Mouse (Mus musculus) hindbrain, embryonic 11.5 days (tissue): Measurements from ENCODE around the gene Hoxa9. TPM values are rescaled to one million over a fixed set of nuclear protein-coding genes. Genes with fewer than 3 reads are reported as not detected.

ENCODE experiments used
- ATAC-seq: fragments of 200-750 bp; cut with Nextera tagmentation; 2 replicates; pipeline ENCODE4 v1.8.0; 2017; ENCODE audit warnings: mild to moderate bottlenecking, moderate TSS enrichment, moderate library complexity; ENCODE audit not compliant: low FRiP score
- DNase-seq: peaks from one replicate; pipeline ENCODE4 v3.0.0-alpha.2; 2015; ENCODE audit warnings: low spot score
- H3K27ac ChIP-seq: fragments of 300-500 bp; sonication (generic); 2 replicates; pipeline ENCODE4 v1.5.1; 2014; ENCODE audit warnings: mild to moderate bottlenecking, low read depth, low read length
- H3K27me3 ChIP-seq: fragments of 300-500 bp; sonication (generic); 2 replicates; pipeline ENCODE4 v1.6.1; 2014; ENCODE audit warnings: mild to moderate bottlenecking, low read length, moderate library complexity, mixed read lengths; ENCODE audit not compliant: control insufficient read depth, insufficient read depth
- H3K36me3 ChIP-seq: fragments of 300-500 bp; sonication (generic); 2 replicates; pipeline ENCODE4 v1.6.1; 2014; ENCODE audit warnings: mild to moderate bottlenecking, low read length, moderate library complexity, mixed read lengths; ENCODE audit not compliant: control insufficient read depth, insufficient read depth
- H3K4me1 ChIP-seq: fragments of 300-500 bp; sonication (generic); replicated peaks from 2 replicates; pipeline ENCODE4 v1.6.1; 2014; ENCODE audit warnings: low read length, mixed read lengths; ENCODE audit not compliant: control insufficient read depth, insufficient read depth
- H3K4me2 ChIP-seq: fragments of 300-500 bp; sonication (generic); replicated peaks from 2 replicates; pipeline ENCODE4 v1.6.1; 2014; ENCODE audit warnings: mild to moderate bottlenecking, low read depth, low read length
- H3K4me3 ChIP-seq: fragments of 300-500 bp; sonication (generic); 2 replicates; pipeline ENCODE4 v1.5.1; 2014; ENCODE audit warnings: low read depth, low read length
- H3K9ac ChIP-seq: fragments of 300-500 bp; sonication (generic); 2 replicates; pipeline ENCODE4 v1.6.1; 2014; ENCODE audit warnings: low read depth, low read length
- H3K9me3 ChIP-seq: fragments of 300-500 bp; sonication (generic); 2 replicates; pipeline ENCODE4 v1.6.1; 2016; ENCODE audit warnings: low read length; ENCODE audit not compliant: control insufficient read depth
- WGBS: fragments of 180-500 bp; shearing (Covaris S2); extraction: QIAGEN DNeasy Blood & Tissue Kit; methylation state at CpG from one replicate; pipeline ENCODE4 v1.1.7; 2014; 5-methylcytosine and 5-hydroxymethylcytosine counted together
- polyA plus RNA-seq: library from polyadenylated mRNA; unstranded; fragments of >200 nt; fragmentation: Nextera tagmentation; extraction: Ambion mirVana; gene quantifications from 2 replicates; pipeline ENCODE4 v1.2.1, GENCODE M21; 2014

Gene Hoxa9
- polyA plus RNA-seq, 1 experiment from 2014 or later: 0.25 TPM

GRCm38 (mm10) chr6:52229558-52230416 lies 1.1 kb downstream of the Hoxa9 start:
- H3K4me2 ChIP-seq: no peak overlapping the region
- no peak overlapping the region for H3K27ac ChIP-seq
- H3K9me3 ChIP-seq: no peaks in the 10 kb centered on the region
- DNase-seq (peak; percentile 64), ATAC-seq (no peak)
- peaks cover 92% of the 10 kb centered on the region for H3K27me3 ChIP-seq
- H3K9ac ChIP-seq: no peak overlapping the region
- no peaks in the 10 kb centered on the region for H3K36me3 ChIP-seq
- 0 out of 2 replicates have a peak, but pooled peaks cover 3% of the 10 kb centered on the region for H3K4me1 ChIP-seq
- H3K4me3 ChIP-seq: no peak overlapping the region
- 2% methylated on average over 42 of the region's 44 CpGs for WGBS

DNA sequence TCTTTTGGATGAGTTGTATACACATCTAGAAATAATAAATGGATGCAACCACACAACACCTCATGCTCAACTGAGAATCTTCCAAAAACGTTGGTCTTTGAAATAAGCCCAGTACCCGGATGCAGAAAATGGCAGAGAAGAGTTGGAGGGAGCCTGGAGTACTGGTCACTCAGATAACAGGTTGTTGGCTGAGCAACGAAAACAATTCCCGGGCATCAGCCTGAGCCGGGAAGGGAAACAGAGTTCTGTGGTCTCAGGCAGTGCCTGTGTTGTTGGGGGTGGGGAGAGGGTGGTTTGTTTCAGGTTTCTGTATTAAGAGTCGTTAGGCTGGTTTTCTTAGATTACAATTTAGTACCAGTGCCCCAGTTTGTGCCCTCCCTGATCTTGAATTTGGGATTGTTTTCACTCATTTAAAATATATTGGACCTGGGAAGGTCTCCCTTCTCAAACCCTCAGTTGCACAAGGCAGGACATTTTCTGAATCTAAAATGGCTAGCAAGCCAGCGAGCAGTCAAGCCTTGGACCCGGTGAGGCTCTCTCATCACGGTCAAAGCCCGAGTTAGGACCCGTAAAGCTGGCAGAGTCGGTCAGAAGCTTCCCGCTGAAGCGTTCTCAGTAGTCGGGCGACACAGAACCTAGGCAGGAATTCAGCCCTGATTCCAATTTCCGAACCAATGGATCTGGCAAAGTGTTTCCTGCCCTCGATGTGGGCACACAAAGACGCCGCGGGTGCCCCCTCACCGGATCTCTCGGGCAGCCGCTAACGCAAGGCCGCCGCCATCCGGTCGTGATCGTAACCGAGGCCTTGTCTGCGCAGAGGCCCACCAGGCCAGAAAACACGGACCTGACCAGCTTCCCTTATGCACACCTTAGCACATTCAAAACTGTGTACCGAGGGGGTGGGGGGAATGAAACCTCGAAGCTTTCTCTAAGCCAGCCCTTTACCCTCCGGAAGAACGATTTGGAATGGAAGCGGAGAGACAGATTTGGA lies 2.1 kb downstream of the Hoxa9 start:
- under 1% methylated on average over 38 of the region's 38 CpGs for WGBS
- Histone ChIP-seq H3K27me3 (peaks cover 90% of the 10 kb centered on the region), H3K4me2 (no peak overlapping the region), H3K4me1 (no peaks in the 10 kb centered on the region), H3K9me3 (no peaks in the 10 kb centered on the region), H3K36me3 (no peaks in the 10 kb centered on the region), H3K9ac (no peak overlapping the region), H3K4me3 (no peak overlapping the region), H3K27ac (no peak overlapping the region)
- no peak for ATAC-seq
- DNase-seq: peak; percentile 75

- ATAC-seq (no peak), DNase-seq (no peak)
- H3K36me3 ChIP-seq: no peaks in the 10 kb centered on the region
- peaks cover 90% of the 10 kb centered on the region for H3K27me3 ChIP-seq
- no peaks in the 10 kb centered on the region for H3K4me1 ChIP-seq
- no peaks in the 10 kb centered on the region for H3K9me3 ChIP-seq
- no peak overlapping the region for H3K9ac ChIP-seq
- WGBS: 2% methylated on average over 11 of the region's 11 CpGs
- H3K27ac ChIP-seq: no peak overlapping the region
- no peak overlapping the region for H3K4me2 ChIP-seq
- H3K4me3 ChIP-seq: no peak overlapping the region
Observed at GRCm38 (mm10) chr6:52227470-52228222, 3.2 kb downstream of the Hoxa9 start.

DNA sequence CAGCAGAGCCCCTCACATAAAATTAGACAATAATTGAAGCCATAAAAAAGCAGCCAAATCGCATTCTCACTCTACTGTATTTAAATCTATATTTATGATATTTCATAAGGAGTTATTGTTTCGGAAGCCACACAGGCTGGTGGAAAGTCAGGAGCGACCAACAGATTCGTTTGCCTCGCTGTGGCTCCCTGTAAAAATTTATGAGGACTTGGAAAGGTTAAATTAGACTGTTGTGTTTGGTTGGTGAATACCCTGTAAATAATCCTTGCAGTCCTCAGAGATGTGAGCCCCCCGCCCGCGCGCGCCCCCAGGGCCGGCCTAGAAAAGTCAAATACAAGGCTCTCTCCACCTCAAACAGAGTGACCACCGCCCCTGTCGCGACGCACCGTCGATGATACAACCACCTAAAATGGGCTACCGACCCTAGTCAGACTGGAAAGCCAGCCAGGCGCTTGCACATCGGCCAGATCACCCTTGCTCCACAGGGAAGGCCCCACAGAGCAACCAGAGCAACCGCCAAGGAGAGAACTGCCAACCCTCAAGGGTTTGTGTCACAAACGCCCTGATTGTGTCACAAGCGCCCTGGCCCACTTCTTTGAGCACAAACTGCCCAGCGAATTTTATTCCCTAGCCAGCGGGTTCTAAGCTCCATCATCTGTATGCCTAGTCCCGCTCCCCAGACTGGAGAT lies 4.2 kb downstream of the Hoxa9 start:
- Histone ChIP-seq H3K27me3 (peaks cover 90% of the 10 kb centered on the region), H3K4me1 (no peaks in the 10 kb centered on the region; the same call in 1 of the 2 replicates), H3K4me3 (no peak overlapping the region), H3K9ac (no peak overlapping the region), H3K9me3 (no peaks in the 10 kb centered on the region), H3K36me3 (no peaks in the 10 kb centered on the region), H3K4me2 (no peak overlapping the region), H3K27ac (no peak overlapping the region)
- WGBS: 2% methylated on average over 26 of the region's 26 CpGs
- no peak for ATAC-seq
- DNase-seq: peak; percentile 68

DNA sequence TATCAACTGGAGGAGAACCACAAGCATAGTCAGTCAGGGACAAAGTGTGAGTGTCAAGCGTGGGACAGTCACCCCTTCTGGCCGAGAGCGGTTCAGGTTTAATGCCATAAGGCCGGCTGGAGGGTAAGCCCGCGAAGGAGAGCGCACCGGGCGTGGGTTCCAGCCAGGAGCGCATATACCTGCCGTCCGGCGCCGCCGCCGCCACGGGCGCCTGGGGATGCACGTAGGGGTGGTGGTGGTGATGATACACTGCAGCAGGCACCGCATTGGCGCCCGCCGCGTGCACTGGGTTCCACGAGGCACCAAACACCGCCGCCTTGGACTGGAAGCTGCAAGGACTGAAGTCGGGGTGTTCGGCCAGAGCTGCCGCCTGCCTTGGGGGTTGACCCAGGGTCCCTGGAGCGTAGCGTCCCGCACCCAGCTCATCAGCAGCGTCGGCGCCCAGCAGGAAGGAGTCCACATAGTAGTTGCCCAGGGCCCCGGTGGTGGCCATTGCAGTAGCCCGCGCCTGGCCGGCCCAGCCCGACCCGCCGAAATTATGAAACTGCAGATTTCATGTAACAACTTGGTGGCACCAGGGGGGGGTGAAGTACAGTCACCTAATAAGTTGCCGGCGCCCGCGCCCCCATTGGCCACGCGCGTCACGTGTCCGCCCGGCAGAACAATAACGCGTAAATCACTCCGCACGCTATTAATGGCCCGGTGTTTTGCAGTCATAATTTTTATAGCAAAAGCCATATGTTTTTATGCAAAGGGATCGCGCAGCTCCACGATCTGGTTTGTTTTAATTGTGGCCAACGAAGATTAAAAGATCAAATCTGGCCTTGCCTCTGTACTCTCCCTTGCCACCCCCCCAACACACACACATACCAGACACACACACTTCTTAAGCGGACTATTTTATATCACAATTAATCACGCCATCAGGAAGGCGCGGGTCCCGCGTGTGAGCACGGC lies 5.0 kb downstream of the Hoxa9 start:
- Histone ChIP-seq H3K27me3 (peaks cover 94% of the 10 kb centered on the region), H3K4me3 (no peak overlapping the region), H3K36me3 (no peaks in the 10 kb centered on the region), H3K27ac (no peak overlapping the region), H3K4me1 (peaks cover 3% of the 10 kb centered on the region; the same call in 1 of the 2 replicates), H3K4me2 (no peak overlapping the region), H3K9ac (no peak overlapping the region), H3K9me3 (no peaks in the 10 kb centered on the region)
- DNase-seq (peak; percentile 68), ATAC-seq (no peak)
- WGBS: 3% methylated on average over 69 of the region's 69 CpGs

GRCm38 (mm10) chr6:52224895-52225611 lies 5.8 kb downstream of the Hoxa9 start:
- H3K9me3 ChIP-seq: no peaks in the 10 kb centered on the region
- ATAC-seq (no peak), DNase-seq (peak; percentile 66)
- H3K4me1 ChIP-seq: peaks cover 3% of the 10 kb centered on the region; the same call in 1 of the 2 replicates
- H3K4me2 ChIP-seq: no peak overlapping the region
- 1% methylated on average over 36 of the region's 36 CpGs for WGBS
- no peak overlapping the region for H3K9ac ChIP-seq
- H3K4me3 ChIP-seq: no peak overlapping the region
- H3K27me3 ChIP-seq: peaks cover 94% of the 10 kb centered on the region
- no peak overlapping the region for H3K27ac ChIP-seq
- no peaks in the 10 kb centered on the region for H3K36me3 ChIP-seq
